Mouse (Mus musculus): ENCODE measurements at regions not wholly inside any gene's neighbourhood (a gene's known extent, or its start where the extent isn't known, plus 50 kb on each side); places are given as distances from the start of the nearest gene placed in this dataset.

- DNase-seq (ENCODE audit: low spot score in 2 of 2), result peak; percentile 21 to 30
Observed at GRCm38 (mm10) chr7:51790690-51791560, 70.9 kb upstream of the Gas2 start.

GRCm38 (mm10) chr7:51791561-51791863, 70.3 kb upstream of the Gas2 start:
- no peak for DNase-seq (ENCODE audit: low spot score in 2 of 2)

Data from layer of hippocampus, postnatal 10 days (tissue).